Mouse (Mus musculus) testis, adult 2 months (tissue): ENCODE results near the gene Mrgbp.

Source experiments
- CTCF ChIP-seq: fragments of 200-500 bp; IDR thresholded peaks from 2 replicates; pipeline ENCODE4 v1.5.1; 2012; ENCODE audit warnings: low read depth, mild to moderate bottlenecking, inconsistent platforms, low read length, moderate library complexity; ENCODE audit not compliant: control insufficient read depth, insufficient read depth, insufficient replicate concordance
- POLR2A ChIP-seq: fragments of 200-500 bp; IDR thresholded peaks from 2 replicates; pipeline ENCODE4 v1.6.1; 2012; ENCODE audit warnings: low read depth, mild to moderate bottlenecking, inconsistent platforms, low read length, moderate library complexity; ENCODE audit not compliant: control insufficient read depth

GRCm38 (mm10) chr2:180563296-180563695, 17.8 kb upstream of the Mrgbp start:
- TF ChIP-seq CTCF (no peak), POLR2A (no peak)
